Mouse (Mus musculus): ENCODE measurements around the gene Fut7.
A peak's percentile ranks its signal among the peaks of the same experiment; 100 is the strongest.
"Not testable (repeated sequence)": the region's sequence is repeated elsewhere in the genome, so short reads cannot be mapped to it uniquely, and the experiment has no call there.

Gene Fut7

DNA sequence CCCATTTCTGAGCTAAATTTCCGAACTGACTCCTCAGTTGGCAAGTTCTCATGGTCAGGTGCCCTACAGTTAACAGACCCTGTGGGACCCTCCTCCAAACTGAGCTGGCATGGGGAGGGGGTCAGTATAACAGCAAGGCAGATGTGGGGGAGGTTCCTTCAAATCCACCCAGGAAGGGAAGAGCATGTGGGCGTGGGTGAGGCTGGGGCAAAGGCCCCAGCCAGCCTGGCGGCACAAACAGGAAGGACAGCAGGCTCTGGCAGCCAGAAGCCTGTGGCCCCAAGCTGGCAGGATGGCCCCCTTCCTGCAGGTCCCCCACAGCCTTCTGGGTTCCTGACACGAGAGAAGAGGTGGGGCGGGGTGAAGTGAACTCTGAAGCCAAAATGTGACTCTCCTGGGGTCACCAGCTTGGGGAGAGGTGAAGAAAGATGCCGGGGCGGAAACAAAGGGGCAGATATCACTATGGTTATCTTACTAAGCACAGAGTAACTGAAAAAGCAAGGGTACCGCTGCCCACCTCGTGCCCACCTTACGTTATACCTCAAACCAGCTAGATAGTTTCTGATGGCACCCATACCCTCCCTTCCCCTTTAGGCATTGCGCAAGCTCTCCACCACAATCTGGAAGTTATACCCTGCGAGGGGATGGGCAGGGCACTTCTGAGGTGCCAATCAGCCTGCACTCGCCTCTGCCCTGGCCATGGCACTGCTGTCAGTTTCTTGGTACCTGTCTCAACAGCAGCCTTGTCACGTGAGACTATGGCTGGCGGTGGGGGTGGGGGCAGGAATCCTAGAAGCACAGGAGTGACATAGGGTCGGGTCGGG lies at the start of gene Fut7:
Gene Fut7, plus strand, starts transcription at position 681 of the 824 bp plus-strand sequence.
- DNase-seq (ENCODE audit: low read depth, low spot score) = no peak

DNA sequence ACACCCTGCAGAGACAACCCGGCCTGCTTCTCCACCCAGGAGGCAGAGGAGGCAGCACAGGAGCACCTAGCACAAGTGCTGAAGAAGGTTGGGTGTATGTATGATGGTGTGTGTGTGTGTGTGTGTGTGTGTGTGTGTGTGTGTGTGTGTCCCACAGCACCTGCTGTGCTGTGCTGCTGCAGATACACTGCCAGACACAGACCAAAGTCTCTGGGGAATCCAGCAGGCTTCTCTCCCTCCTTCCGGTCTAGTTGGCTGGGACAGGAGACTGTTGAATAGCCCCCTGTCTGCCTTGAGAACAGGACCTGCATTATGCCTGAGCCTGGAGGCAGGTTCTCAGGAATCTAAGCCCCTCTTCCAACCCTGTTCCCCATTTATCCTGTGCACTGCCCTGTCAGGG lies 49.6 kb upstream of the Fut7 start:
- no peak for DNase-seq (ENCODE audit: low read depth, low spot score)

DNA sequence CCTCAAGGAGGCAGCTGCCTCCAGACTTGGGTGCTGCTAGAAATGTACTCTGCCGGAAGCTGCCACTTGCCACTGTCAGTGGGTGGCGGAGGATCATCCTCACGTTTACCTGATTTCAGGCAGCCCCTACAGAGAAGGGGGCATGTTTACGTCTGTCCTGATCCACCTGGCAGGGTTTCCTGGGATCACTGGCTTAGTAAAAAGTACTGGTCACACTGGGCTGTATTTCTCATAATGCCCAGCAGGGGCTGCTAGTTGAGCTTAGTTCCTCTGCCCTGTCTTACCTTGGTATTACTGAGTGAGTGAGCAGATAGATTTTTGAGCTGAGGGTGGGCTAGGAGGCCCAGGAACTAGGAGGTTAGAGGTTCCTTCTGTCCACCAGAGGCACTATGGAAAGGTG lies 46.5 kb upstream of the Fut7 start:
- DNase-seq (ENCODE audit: low read depth, low spot score) = peak; percentile 82

DNA sequence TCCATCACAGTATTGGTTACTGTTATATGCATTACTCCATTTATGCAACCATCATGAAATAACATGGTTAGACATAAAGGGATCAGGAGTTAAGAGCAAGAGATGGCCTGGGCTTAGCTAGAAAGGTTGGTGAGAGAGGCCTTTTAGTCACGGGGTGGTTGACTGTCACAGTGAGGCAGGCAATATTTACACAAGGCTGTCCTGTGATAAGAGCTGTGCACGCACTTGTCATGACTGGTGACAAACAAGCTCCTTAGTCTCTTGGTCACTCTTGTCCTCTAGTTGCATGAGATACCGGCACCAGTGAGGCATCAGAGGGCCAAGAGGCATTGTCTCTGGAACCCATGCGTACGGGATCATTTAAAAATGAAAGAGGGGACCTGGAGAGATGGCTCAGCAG lies 38.6 kb upstream of the Fut7 start:
- DNase-seq (ENCODE audit: low read depth, low spot score) = no peak

DNA sequence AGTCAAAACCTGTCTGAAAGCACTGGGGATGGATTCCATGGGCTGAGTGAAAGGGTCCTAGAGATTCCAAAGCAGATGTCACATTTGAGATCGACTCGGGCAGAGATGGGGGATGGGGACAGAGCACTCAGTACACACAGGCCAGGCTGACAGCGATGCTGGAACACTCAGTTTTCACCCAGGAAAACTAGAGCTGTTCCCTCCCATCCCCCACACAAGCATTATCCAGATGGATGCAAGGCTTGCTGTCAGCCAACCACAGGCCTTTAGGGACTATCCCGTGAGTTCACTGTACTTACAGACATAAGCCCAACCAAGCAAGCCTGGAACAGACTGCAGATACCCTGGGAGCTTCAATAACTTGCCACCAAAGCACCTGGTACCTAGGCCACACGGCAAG lies 31.8 kb upstream of the Fut7 start:
- no peak for DNase-seq (ENCODE audit: low read depth, low spot score)

DNA sequence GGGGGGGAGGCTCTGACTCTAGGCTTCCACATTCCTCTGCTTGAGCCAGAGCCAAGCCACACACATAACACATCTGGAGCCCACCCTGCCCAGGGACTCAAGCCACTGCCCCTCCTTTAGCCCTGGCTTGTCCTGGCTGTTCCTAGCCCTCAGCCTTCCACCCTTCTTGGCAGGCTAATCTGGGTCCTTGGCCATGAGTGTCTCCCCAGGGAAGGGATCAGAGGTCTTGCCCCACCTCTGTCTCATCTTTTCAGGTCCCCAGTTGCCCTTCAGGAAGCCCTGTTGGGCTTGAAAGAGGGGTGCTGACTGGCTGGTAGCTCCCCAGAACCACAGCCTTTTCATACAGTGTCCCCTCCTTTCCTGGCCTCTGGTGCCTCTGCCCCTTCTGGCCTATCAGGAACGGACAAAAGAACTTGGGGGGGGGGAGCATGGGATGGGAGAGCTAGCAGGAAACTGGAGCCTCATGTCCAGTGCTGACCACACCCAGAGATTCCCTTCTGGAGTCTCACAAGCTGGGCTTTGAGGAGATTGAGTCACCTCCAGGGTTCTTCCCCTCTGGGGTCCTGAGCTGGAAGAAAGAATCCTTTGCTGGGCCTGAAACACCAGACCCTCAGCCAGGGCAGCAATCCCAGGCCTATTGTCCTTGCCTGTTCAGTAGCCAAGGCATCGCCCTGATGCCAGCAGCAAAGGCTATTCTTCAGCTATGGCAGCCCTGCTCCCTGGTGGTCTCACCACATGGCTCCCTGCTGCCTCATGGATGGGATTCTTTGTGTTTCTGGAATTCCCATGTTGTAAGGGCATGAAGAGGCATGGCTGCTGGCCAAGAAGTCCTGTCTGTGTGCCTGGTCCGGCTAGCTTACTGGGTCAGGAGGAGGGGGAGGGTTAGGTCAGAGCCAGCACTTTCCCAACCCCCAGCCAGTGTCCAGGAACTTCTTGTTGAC lies 28.5 kb upstream of the Fut7 start:
- DNase-seq (ENCODE audit: low read depth, low spot score) = peak; percentile 88

DNA sequence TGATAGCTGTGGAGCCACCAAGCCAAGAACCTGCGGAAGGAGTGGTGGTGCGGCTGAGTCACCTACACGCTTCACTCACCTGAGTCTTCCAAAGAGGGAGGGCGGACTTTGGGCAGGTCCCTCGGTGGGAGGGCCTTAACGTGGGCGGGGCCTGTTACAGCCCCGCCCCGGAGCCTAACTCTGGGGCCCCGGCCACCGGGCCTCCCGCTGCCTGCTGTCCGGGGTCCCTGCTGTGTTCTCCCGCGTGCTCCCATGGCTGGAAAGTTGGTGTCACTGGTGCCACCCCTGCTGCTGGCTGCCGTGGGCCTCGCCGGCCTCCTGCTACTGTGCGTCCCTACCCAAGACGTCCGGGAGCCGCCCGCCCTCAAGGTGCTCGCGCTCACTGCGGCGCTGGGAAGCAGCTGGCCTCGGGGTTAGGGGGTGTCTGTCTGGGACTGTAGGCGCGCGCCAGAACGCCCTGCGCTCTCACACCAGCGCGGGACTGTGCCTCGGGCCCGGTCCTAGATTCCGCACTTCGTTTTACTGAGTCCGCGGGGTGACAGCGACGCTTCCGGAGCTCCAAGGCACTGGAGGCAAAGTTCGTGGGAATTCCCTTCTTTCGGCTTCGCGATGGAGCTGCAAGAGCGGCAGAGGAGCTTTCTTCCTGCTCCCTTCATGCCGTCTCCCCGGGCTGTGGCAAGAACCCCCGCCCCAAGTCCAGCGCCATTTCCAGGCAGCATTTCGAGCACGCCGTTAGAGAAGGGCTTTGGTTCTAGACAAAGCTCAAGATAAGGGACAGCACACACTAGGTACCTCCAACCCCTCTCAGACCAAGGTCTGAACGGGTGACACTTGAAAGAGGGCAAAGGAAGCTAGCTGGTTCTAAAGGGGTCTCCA lies 27.1 kb upstream of the Fut7 start, which contains the start of gene Entpd2:
Gene Entpd2, plus strand, starts transcription at position 154 of the 876 bp plus-strand sequence.
- DNase-seq (ENCODE audit: low read depth, low spot score) = no peak

DNA sequence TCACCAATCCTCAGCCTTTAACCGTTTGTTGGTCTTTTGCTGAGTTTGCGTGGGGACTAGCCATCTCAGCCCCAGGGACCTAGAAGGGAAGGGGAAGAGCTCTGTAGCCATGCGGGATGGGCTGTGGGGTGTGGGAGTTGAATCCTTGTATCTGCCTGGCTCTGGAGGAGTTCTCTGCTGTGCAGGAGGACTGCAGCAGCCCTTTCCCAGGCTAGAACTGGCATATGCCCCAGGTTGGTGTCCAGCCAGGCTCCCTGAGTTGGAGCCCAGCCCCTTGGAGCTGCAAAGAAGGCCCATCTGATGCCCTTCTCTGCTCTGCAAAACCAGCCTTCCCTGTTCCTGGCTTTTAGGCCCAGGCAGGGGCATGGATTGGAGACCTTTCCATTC lies 26.5 kb upstream of the Fut7 start:
- peak; percentile 15 for DNase-seq (ENCODE audit: low read depth, low spot score)

DNA sequence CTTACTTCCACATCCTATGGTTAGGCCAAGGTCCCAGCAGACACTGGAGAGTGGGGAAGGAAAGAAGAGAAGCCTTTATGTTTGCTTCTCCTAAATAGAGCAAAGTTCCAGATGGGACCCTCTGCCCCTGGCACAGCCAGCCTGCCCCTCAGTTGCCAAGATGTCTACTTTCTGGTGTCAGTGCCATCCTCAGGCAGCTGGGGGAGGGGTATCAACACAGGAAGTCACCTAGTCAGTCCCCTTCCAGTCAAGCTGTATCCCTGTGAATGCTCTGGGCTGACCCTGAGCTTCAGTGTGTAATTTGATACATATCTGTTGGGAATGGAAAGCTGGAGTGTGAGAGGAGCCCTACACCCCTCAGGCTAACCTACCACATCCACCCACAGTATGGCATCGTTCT lies 26.1 kb upstream of the Fut7 start:
- peak; percentile 29 for DNase-seq (ENCODE audit: low read depth, low spot score)

DNA sequence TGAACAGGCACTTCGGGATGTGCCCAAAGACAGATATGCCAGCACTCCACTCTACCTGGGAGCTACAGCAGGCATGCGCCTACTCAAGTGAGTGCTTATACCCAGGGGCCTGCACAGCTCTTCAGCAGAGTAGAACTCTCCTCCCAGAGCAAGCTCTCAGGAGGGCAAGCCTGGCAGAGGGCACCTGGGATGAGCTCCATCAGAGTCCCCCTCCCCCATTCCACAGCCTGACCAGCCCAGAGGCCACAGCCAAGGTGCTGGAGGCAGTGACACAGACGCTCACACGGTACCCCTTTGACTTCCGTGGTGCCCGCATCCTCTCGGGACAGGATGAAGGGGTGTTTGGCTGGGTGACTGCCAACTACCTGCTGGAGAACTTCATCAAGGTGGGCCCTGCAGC lies 25.0 kb upstream of the Fut7 start:
- no peak for DNase-seq (ENCODE audit: low read depth, low spot score)

DNA sequence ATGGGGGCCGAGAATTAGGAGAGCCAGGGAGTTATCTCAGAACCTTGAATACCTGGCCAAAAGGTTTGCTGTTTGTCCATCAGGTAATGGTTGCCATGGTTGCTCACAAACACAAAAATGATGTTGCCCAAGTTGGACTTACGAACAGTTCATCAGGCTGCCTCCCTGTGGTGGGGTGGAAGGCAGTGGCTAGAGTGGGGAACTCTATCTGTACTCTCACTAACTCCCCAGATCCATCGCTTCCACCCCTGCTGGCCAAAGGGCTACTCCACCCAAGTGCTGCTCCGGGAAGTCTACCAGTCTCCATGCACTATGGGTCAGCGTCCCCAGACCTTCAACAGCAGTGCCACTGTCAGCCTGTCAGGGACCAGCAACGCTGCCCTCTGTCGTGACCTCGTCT lies 24.0 kb upstream of the Fut7 start, which contains the start of gene Npdc1:
Gene Npdc1, plus strand, starts transcription at position 301 of the 400 bp plus-strand sequence.
- DNase-seq (ENCODE audit: low read depth, low spot score) = no peak

DNA sequence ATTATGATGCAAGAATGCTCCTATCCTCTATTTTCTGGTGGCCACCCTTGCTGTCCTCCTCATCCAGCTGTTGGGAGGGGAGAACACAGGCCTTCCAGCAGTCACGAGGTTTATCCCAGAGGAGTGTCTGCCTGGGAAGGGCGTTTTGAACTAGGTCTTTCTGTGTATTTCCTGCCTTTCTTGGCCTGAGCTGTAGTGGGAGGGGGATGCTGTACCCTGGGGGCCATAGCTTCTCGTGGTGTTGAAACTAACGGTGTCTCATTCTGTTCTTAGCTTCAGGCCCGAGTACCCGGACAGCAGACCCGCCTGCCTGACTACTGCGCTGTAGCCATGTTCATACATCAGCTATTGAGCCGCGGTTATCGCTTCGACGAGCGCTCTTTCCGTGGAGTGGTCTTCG lies 22.8 kb upstream of the Fut7 start:
- DNase-seq (ENCODE audit: low read depth, low spot score) = no peak

DNA sequence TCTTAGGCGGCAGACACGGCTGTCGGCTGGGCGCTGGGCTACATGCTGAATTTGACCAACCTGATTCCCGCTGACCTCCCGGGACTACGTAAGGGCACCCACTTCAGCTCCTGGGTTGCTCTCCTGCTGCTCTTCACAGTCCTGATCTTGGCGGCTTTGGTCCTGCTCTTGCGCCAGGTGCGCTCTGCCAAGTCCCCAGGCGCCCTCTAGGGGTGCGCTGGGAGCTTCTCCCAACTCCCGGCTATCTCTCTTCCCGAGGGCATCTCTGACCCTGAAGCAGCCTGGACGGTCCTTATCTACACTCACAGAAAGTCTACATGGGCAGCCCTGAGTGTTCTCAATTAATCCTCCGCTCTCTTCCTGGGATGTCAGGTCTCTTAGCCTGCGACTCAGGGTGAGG lies 22.3 kb upstream of the Fut7 start:
- DNase-seq (ENCODE audit: low read depth, low spot score) = peak; percentile 57

DNA sequence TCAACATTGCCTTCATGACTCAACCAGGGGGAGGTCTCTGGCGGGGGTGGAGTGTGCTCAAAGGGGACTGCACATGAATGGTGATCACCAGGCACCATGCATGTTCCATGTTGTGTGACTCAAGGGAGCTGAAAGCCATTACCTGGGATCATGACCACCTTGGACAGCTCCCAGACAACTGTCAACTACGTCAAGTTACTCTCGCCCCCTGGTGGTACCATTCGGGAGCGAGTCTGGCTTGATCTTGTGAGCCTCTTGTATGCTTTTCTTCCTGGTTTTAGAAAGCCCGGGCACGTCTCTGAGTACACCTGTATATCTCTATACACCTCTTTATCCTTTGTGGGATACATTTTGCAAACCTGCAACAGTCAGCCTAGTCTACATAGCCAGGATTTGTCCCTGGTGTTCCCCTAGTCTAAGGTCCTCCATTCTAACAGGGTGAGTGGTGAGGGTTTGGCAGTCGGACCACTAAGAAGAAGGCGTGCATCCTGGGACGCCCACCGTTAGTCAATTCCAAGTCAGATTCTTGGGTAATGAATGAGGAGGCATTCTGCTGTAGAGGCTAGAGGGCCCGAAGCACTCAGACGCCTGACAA lies 20.6 kb upstream of the Fut7 start:
- DNase-seq (ENCODE audit: low read depth, low spot score) = peak; percentile 95

DNA sequence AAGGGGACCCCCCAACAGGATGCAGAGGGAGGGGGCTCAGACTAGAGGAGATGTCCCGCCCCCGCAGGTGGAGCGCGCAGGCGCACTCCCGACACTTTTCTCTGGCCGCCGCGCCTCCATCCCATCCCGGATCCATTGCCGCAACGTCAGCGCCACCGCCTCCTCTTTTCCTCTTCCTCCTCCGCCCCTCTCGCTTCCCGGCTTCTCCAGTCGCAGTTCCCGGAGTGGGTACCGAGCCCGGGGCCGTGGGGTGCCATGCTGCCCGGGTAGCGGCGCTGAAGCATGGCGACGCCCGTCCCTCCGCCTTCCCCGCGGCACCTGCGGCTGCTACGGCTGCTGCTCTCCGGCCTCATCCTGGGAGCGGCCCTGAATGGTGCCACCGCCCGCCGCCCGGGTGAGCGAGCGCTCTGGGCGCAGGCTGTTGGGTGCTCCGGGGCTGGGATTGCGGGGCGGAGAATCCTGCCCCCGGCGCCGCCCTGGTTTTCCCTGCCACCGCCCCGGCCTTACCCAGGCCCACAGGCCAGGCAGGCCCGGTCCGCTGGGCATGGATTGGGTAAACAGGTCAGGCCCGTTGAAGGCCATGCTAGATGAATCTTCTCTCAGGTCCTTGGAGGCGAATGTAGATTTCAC lies 20.0 kb upstream of the Fut7 start:
- peak; percentile 74 for DNase-seq (ENCODE audit: low read depth, low spot score)

DNA sequence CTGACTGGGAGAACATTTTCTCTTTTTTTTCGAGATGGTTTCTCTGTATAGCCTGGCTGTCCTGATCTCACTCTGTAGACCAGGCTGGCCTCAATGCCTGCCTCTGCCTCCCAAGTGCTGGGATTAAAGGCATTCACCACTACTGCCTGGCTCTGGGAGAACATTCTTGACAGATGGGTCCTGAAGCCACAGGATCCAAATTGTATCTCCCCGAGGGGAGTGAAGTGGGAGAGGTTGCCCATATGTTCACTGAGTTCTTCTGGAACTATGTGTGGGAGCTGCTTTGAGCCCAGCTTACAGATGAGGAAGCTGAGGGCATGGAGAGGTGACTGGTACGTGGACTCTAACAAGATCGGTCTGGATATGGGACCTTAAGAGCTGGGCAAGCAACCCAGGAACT lies 19.1 kb upstream of the Fut7 start:
- DNase-seq (ENCODE audit: low read depth, low spot score) = no peak

DNA sequence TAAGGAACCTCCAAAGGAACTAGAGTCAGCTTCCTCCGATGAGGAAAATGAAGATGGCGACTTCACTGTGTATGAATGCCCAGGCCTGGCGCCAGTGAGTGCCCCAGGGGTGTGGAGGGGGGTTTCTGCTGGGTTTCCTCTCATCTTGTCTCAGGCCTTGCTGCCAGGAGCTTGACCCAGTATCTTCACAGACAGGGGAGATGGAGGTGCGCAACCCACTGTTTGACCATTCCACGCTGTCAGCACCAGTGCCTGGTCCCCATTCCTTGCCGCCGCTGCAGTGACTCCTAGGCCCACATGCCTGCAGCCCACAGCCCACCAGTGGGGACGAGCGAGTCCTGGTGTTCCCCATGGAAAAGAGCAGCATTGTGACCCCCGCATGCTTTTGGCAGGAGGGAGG lies 14.2 kb upstream of the Fut7 start:
- no peak for DNase-seq (ENCODE audit: low read depth, low spot score)

DNA sequence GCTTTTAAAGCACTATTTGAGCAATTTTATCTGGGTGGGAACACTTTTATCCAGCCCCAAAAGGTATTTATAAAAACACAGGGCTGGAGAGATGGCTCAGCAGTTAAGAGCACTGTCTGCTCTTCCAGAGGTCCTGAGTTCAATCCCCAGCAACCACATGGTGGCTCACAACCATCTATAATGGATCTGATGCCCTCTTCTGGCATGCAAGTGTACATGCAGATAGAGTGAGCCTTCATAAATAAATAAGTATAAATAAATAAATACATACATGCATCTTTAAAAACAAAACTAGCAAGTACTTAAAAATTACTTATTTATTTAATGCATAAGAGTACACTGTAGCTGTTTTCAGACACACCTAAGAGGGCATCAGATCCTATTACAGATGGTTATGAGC lies 9.6 kb upstream of the Fut7 start:
- not testable (repeated sequence) for DNase-seq (ENCODE audit: low read depth, low spot score)

DNA sequence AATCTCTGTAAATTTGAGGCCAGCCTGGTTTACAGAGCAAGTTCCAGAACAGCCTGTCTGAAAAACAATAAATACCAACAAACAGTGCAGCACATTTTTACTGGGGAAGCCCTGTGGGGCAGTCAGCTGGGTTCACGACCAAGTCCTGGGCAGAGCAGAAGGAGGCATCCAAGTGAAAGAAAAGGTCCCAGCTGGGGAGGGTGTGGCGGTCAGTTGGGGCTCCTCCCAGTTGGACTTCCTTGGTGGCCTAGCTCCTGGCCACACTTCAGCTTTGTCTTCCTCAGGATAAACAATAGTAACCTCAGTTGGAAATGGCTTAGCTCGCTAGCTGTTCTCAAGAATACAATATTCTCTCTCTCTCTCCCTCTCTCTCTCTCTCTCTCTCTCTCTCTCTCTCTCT lies 5.6 kb upstream of the Fut7 start:
- DNase-seq (ENCODE audit: low read depth, low spot score) = peak; percentile 35

DNA sequence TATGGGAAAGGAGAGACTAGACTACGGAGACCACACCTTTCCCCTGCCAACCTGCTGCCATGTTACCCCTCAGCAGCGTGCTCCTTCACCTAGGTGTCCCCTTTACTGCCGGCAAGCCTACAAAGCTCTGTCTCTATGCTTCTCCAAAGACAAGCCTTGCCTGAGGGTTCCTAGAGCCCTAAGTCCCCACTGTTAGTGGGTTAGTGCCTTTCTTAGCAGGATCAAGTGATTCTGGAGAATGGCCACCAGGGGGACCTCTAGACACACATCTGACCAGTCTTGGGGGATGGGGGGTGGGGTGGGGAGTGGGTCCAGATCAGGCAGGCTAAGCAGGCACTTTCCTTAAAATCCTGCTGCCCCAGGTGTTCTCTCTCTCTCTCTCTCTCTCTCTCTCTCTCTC lies 1.2 kb upstream of the Fut7 start:
- peak; percentile 72 for DNase-seq (ENCODE audit: low read depth, low spot score)

DNA sequence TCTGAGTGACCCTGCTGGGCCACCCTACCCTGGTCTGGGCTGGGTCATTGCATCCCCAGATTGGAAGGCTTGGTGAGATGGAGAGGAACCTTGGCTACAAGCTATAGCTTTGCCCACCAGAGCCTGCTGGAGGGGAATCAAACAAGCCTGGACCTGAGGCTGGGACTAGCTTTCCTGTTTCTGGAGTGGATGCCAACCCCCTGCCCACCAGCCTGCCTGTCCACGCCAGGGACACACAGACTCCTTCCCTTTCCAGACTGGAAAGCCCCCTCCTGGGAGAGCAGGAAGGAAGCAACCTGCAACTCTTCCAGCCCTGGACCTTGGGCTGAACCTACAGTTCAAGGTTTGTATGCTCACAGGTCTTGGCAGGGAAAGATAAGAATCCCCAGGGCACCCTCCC lies 559 bp downstream of the Fut7 start:
- no peak for DNase-seq (ENCODE audit: low read depth, low spot score)
